Mouse (Mus musculus) layer of hippocampus, postnatal 25 days (tissue): ENCODE measurements around the gene Eda. TPM values are rescaled to one million over a fixed set of nuclear protein-coding genes. Genes with fewer than 3 reads are reported as not detected.
"Not testable (repeated sequence)": the region's sequence is repeated elsewhere in the genome, so short reads cannot be mapped to it uniquely, and the experiment has no call there.

Experiments
- DNase-seq, 2 experiments: peaks; one replicate each; pipeline ENCODE4 v3.0.0; 2022; ENCODE audit warnings: mixed read lengths in 2 of 2, low spot score in 1 of 2; ENCODE audit errors: extremely low spot score in 1 of 2
- microRNA-seq, 2 experiments: library from miRNA; unstranded; fragments of <30 nt; microRNA quantifications; one replicate each; pipeline ENCODE4 v1.2.0; 2021
- total RNA-seq, 2 experiments: library from RNA; stranded (reverse); gene quantifications; 2 replicates each; pipeline ENCODE4 v1.2.3; 2021

The Eda gene
- total RNA-seq, 2 experiments from 2014 or later: 5.1 to 5.5 TPM

DNA sequence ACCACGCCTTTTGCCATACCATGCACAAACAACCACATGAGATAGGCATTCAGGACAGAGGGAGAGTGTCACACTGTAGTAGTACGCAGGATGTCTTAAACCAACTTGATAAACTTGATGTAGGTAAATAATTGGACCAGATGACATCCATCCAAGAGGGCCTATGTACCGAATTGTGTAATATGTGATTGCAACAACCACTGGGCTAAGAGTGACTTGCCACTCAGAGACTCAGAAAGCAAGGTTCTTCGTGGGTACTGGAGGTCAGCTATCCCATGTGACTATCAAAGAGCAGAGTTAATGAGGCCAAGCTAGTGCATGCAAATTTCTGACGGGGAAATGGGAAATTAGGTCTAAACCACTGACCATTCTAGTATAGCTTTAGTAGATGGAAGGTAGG lies 426.3 kb downstream of the Eda start:
- no peak for DNase-seq

- no peak for DNase-seq
Observed at GRCm38 (mm10) chrX:100409245-100409644, 433.8 kb downstream of the Eda start.

GRCm38 (mm10) chrX:100428693-100429092 lies 453.3 kb downstream of the Eda start, which contains the start of gene Otud6a:
TSS of gene Otud6a (plus strand) at chrX:100429013.
- no peak for DNase-seq

DNA sequence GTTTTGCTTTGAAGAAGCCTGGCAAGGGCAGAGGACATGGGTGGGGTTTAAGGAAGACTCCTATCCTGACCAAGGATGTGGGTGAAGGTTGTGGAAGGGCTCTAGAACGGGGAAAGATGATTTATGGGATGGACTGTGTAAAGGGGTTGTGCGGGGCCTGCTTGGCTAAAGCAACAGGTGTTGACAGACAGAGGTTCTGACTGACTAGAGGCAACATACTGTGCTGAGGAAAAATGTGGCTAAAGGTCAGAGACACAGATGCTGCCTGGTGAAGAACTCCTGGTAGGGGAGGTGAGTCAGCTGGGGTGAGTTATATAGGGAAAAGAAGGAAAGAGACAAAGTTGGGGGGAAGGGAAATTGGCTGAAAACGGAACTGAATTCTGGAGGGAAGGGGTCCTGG lies 456.9 kb downstream of the Eda start:
- no peak for DNase-seq

- not testable (repeated sequence) for DNase-seq
Observed at GRCm38 (mm10) chrX:100442617-100443016, 467.2 kb downstream of the Eda start, which contains the start of gene Awat2. TSS of gene Awat2 (minus strand) at chrX:100442717.

DNA sequence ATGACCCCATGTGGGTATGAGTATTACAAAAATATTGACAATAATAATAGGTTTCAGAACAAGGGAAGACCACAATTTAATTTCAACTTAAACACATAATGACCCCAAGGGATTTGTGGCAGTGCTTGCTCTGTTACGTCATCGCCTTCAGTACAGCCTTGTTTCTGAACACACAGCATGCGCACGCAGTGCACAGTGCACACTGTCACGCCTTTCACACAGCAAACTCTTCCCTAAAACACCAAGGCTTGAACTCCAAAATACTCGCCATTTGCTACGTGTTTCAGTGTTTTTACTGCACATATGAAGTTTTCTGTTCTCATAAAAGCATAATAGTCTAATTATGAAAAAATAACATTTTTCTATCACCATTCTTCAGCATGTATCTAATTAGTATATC lies 468.1 kb downstream of the Eda start:
- DNase-seq: no peak

Small RNA genes within 50 kb of the gene (microRNA-seq; reads per million reads assigned to microRNA genes)
- gene Mir676: 2,938 to 3,478 reads per million in 2 experiments

Other genes starting within 250 kb of the Eda start
- 10 to 100 TPM; 28.8 to 30.5 TPM for gene Tmem28, start 154.6 kb upstream of the Eda start, total RNA-seq